Mouse (Mus musculus) brain, embryonic 18.5 days (tissue): ENCODE measurements around the gene Anpep.
"Not testable (repeated sequence)": the region's sequence is repeated elsewhere in the genome, so short reads cannot be mapped to it uniquely, and the experiment has no call there.

Source experiments
- DNase-seq: peaks from one replicate; pipeline ENCODE4 v3.0.0-alpha.2; 2012; ENCODE audit warnings: low read depth, low spot score

The Anpep gene

GRCm38 (mm10) chr7:79810611-79811506 lies 50.0 kb downstream of the Anpep start, which contains the start of gene Mesp2:
Gene Mesp2 (plus strand): TSS chr7:79810727.
- peak; percentile 43 for DNase-seq

- DNase-seq, result no peak
These were observed 52.3 kb downstream of the Anpep start for GRCm38 (mm10) chr7:79808561-79808960.

GRCm38 (mm10) chr7:79803887-79804286 lies 57.0 kb downstream of the Anpep start:
- DNase-seq, result no peak

- DNase-seq, result no peak
These were observed 58.8 kb downstream of the Anpep start for GRCm38 (mm10) chr7:79802037-79802436.

GRCm38 (mm10) chr7:79801391-79801790 lies 59.5 kb downstream of the Anpep start:
- DNase-seq, result no peak

- no peak for DNase-seq
These were observed 60.5 kb downstream of the Anpep start for GRCm38 (mm10) chr7:79800336-79800735.

- DNase-seq, result no peak
These were observed 61.4 kb downstream of the Anpep start for GRCm38 (mm10) chr7:79799506-79799905.

GRCm38 (mm10) chr7:79799048-79799447 lies 61.8 kb downstream of the Anpep start:
- no peak for DNase-seq

GRCm38 (mm10) chr7:79798606-79799005 lies 62.3 kb downstream of the Anpep start:
- no peak for DNase-seq

GRCm38 (mm10) chr7:79793688-79794087 lies 67.2 kb downstream of the Anpep start, which contains the start of gene Mesp1:
Gene Mesp1 (minus strand): TSS chr7:79793788.
- no peak for DNase-seq

- no peak for DNase-seq
These were observed 68.0 kb downstream of the Anpep start for GRCm38 (mm10) chr7:79792635-79793421.

GRCm38 (mm10) chr7:79789812-79790211 lies 71.0 kb downstream of the Anpep start:
- not testable (repeated sequence) for DNase-seq

GRCm38 (mm10) chr7:79786295-79786694 lies 74.6 kb downstream of the Anpep start:
- DNase-seq, result no peak

GRCm38 (mm10) chr7:79782516-79782855 lies 78.4 kb downstream of the Anpep start:
- DNase-seq, result no peak

- DNase-seq, result no peak
These were observed 78.9 kb downstream of the Anpep start for GRCm38 (mm10) chr7:79781826-79782515.

- DNase-seq, result no peak
These were observed 79.9 kb downstream of the Anpep start for GRCm38 (mm10) chr7:79780647-79781626.
